In genomic region chr1:185546346-185546745, GRCm38 (mm10) we compare ENCODE assay signal across 9 mouse cellular contexts.
DNase-seq lines count a peak whose midpoint lies in the region; ATAC-seq and TF ChIP-seq lines count a peak whose summit lies in the region.
"Had no signal": no experiment of that assay in that cellular context is flagged by ENCODE, and none has a peak within 500 bp of the region (broad histone marks: within the 10 kb centered on the region; RNA-seq: fewer than 3 reads in every experiment).

No protein-coding gene starts in this region.

- in situ Hi-C loops in ES-E14 (cut with MboI; ENCODE audit: low sequenced_read_pairs in 2 of 2, unreplicated experiment in 2 of 2) = loop anchor here in 1 of 2 experiments (25.0 kb wide), 1 partner anchor 1166 kb away; the partner anchor contains the start of gene Tgfb2

- no peak overlapping the region for H3K27ac ChIP-seq in ES-E14 (ENCODE audit: insufficient read depth, low read depth, low read length, poor library complexity, severe bottlenecking)
- no peak overlapping the region for H3K27ac ChIP-seq in limb, embryonic 14.5 days (replicated peaks; ENCODE audit: low read depth, low read length)
- H3K27ac ChIP-seq: limb, embryonic 15.5 days had no signal

- no peak for ATAC-seq in limb, embryonic 14.5 days (ENCODE audit: low FRiP score, low read depth)

- H3K4me3 ChIP-seq in ES-E14 (ENCODE audit: insufficient read depth in 1 of 2, low read depth in 1 of 2, low read length in 2 of 2, poor library complexity in 1 of 2, severe bottlenecking in 1 of 2) = no peak overlapping the region
- no peak overlapping the region for H3K4me3 ChIP-seq in limb, embryonic 14.5 days (replicated peaks; ENCODE audit: low read length)
- H3K4me3 ChIP-seq: limb, embryonic 15.5 days had no signal

- no peaks in the 10 kb centered on the region for H3K27me3 ChIP-seq in limb, embryonic 14.5 days (ENCODE audit: control insufficient read depth, insufficient read depth, low read length)
- H3K27me3 ChIP-seq: limb, embryonic 15.5 days had no signal

- H3K9me3 ChIP-seq in ES-E14 (ENCODE audit: control insufficient read depth, insufficient read depth, low read depth, low read length) = no peaks in the 10 kb centered on the region
- no peaks in the 10 kb centered on the region for H3K9me3 ChIP-seq in limb, embryonic 14.5 days (ENCODE audit: control insufficient read depth, low read length)
- H3K9me3 ChIP-seq: limb, embryonic 15.5 days had no signal

- no peak overlapping the region for H3K4me2 ChIP-seq in limb, embryonic 14.5 days (replicated peaks; ENCODE audit: low read depth, low read length, severe bottlenecking)
- H3K4me2 ChIP-seq: limb, embryonic 15.5 days had no signal

- peak; percentile 2 to 24 for DNase-seq in heart, postnatal 10 days
- no peak for DNase-seq in heart, postnatal 4 days
- peak; percentile 29 for DNase-seq in ES-E14 (ENCODE audit: low read depth, low spot score)
- peak; percentile 41 for DNase-seq in embryo, embryonic 11.5 days (ENCODE audit: low read depth, low spot score)
- peak; percentile 63 for DNase-seq in limb, embryonic 14.5 days (ENCODE audit: low spot score)
- DNase-seq in telencephalon, adult 2 months (ENCODE audit: low read depth, low spot score) = peak; percentile 45
- DNase-seq in ovary, postnatal 36 days (ENCODE audit: low spot score) = no peak
- DNase-seq in urinary bladder, postnatal 10 days (ENCODE audit: low spot score) = no peak

- no peaks in the 10 kb centered on the region for H3K36me3 ChIP-seq in ES-E14 (ENCODE audit: control insufficient read depth, insufficient read depth, low read length, poor library complexity, severe bottlenecking)
- H3K36me3 ChIP-seq in limb, embryonic 14.5 days (ENCODE audit: control insufficient read depth, insufficient read depth, low read length) = no peaks in the 10 kb centered on the region
- H3K36me3 ChIP-seq: limb, embryonic 15.5 days had no signal

- intact Hi-C loops in heart, postnatal 10 days (cut with DNase I) = loop anchor here (1.0 to 2.0 kb wide), 2 partner anchors 136 to 1175 kb away; no protein-coding TSS in a partner anchor

- peaks cover 0 to 2% of the 10 kb centered on the region in 2 experiments; a peak in 1 of 4 replicates for H3K4me1 ChIP-seq in ES-E14 (ENCODE audit: control insufficient read depth in 2 of 2, insufficient read depth in 2 of 2, low read length in 2 of 2, poor library complexity in 1 of 2)
- H3K4me1 ChIP-seq in limb, embryonic 14.5 days (ENCODE audit: control insufficient read depth, insufficient read depth, low read length) = peaks cover 5% of the 10 kb centered on the region; the same call in 1 of the 2 replicates

- H3K9ac ChIP-seq in ES-E14 (ENCODE audit: insufficient read depth, low read depth, low read length, poor library complexity, severe bottlenecking) = no peak overlapping the region
- no peak overlapping the region for H3K9ac ChIP-seq in limb, embryonic 14.5 days (ENCODE audit: low read depth, low read length, severe bottlenecking)
- H3K9ac ChIP-seq: limb, embryonic 15.5 days had no signal

- TF ChIP-seq POLR2A in limb, embryonic 14.5 days (IDR thresholded peaks at IDR 0.05; ENCODE audit: borderline replicate concordance, extremely low read depth, insufficient read depth, insufficient read length) = no peak

TF ChIP-seq in ES-E14, 5 proteins besides CTCF, POLR2A, EP300 and RAD21:
- TF ChIP-seq CHD2 (IDR thresholded peaks at IDR 0.05; ENCODE audit: low read depth, low read length) = no peak
- TF ChIP-seq ZC3H11A (IDR thresholded peaks at IDR 0.05; ENCODE audit: borderline replicate concordance, low read depth, low read length) = peak; percentile 42; the same call in 1 of the 2 replicates
- 0 out of 2 replicates have a peak, but pooled peaks have one; percentile 24 for TF ChIP-seq MAFK (IDR thresholded peaks at IDR 0.05; ENCODE audit: insufficient read depth, low read depth, low read length)
- TF ChIP-seq ZNF384 (IDR thresholded peaks at IDR 0.05; ENCODE audit: low read depth, low read length) = 0 out of 2 replicates have a peak, but pooled peaks have one; percentile 38
- no peak for TF ChIP-seq HCFC1 (IDR thresholded peaks at IDR 0.05; ENCODE audit: borderline replicate concordance, insufficient read depth, low read length)

Comparison
In these comparisons a context has a peak if more than half of its experiments do, and no peak if none do; other contexts are left out.
1. DNase-seq: peak in heart, postnatal 10 days (2 of 2), ES-E14 (single experiment), embryo, embryonic 11.5 days (single experiment), limb, embryonic 14.5 days (single experiment) and telencephalon, adult 2 months (single experiment); none in heart, postnatal 4 days (single experiment), ovary, postnatal 36 days (single experiment) and urinary bladder, postnatal 10 days (single experiment).